Mouse (Mus musculus) CH12.LX (cell line): ENCODE data around the gene Gm20662. TPM values are rescaled to one million over a fixed set of nuclear protein-coding genes. Genes with fewer than 3 reads are reported as not detected.
"Not testable (repeated sequence)": the region's sequence is repeated elsewhere in the genome, so short reads cannot be mapped to it uniquely, and the experiment has no call there.

ENCODE experiments used
- DNase-seq: peaks from one replicate; pipeline ENCODE4 v3.0.0-alpha.2; 2013; ENCODE audit errors: extremely low read depth
- H3K27ac ChIP-seq: 2 replicates; pipeline ENCODE4 v1.5.1; 2012; ENCODE audit warnings: low read depth, mild to moderate bottlenecking, control low read depth, moderate library complexity; ENCODE audit not compliant: insufficient read depth
- H3K27me3 ChIP-seq: replicated peaks from 2 replicates; pipeline ENCODE3; 2012; ENCODE audit warnings: inconsistent platforms
- H3K36me3 ChIP-seq, 2 experiments: replicated peaks in 1 of 2; 2 replicates each; pipeline versions ENCODE3 to v1.6.1; 2012; ENCODE audit warnings: inconsistent platforms in 1 of 2, low read length in 1 of 2, mild to moderate bottlenecking in 1 of 2, mixed read lengths in 1 of 2, moderate library complexity in 1 of 2; ENCODE audit not compliant: control insufficient read depth in 1 of 2, insufficient read depth in 1 of 2
- H3K4me1 ChIP-seq, 2 experiments: 2 replicates each; pipeline ENCODE4 v1.6.1; 2012; ENCODE audit warnings: inconsistent platforms in 1 of 2, moderate library complexity in 1 of 2; ENCODE audit not compliant: insufficient read depth in 2 of 2, control insufficient read depth in 1 of 2
- H3K4me2 ChIP-seq: 2 replicates; pipeline ENCODE4 v1.6.1; 2012; ENCODE audit warnings: low read depth, mild to moderate bottlenecking, control low read depth; ENCODE audit not compliant: poor library complexity, insufficient read depth, severe bottlenecking
- H3K4me3 ChIP-seq, 3 experiments: fragments of 150-350 bp in 1 of 3; sonication (generic) in 1 of 3; replicated peaks in 1 of 3; 2 replicates each; pipeline versions ENCODE3 to v1.5.1; 2011 to 2012; ENCODE audit warnings: low read depth in 2 of 3, low read length in 2 of 3, mild to moderate bottlenecking in 2 of 3, moderate library complexity in 2 of 3, control low read depth in 1 of 3, improper control_type of control experiment in 1 of 3, inconsistent platforms in 1 of 3, mixed read lengths in 1 of 3; ENCODE audit not compliant: poor library complexity in 1 of 3
- H3K79me2 ChIP-seq: replicated peaks from 2 replicates; pipeline ENCODE4 v1.6.1; 2012; ENCODE audit warnings: mild to moderate bottlenecking, moderate library complexity; ENCODE audit not compliant: control insufficient read depth, poor library complexity, insufficient read depth, severe bottlenecking; ENCODE audit errors: extremely low read depth
- H3K9ac ChIP-seq: 2 replicates; pipeline ENCODE4 v1.6.1; 2012; ENCODE audit warnings: low read depth, mild to moderate bottlenecking, control low read depth, moderate library complexity; ENCODE audit not compliant: insufficient read depth
- H3K9me3 ChIP-seq: replicated peaks from 2 replicates; pipeline ENCODE3; 2012; ENCODE audit warnings: low read length, inconsistent platforms, mixed read lengths
- BHLHE40 ChIP-seq: IDR thresholded peaks from 2 replicates; pipeline ENCODE4 v1.6.1; 2011; ENCODE audit warnings: mild to moderate bottlenecking, low read depth, low read length, improper control_type of control experiment
- CTCF ChIP-seq, 2 experiments: IDR thresholded peaks in 1 of 2; conservative IDR thresholded peaks in 1 of 2; 2 replicates each; pipeline ENCODE4 v1.5.1; 2011 to 2012; ENCODE audit warnings: low read depth in 2 of 2, low read length in 2 of 2, improper control_type of control experiment in 1 of 2, inconsistent platforms in 1 of 2, mild to moderate bottlenecking in 1 of 2, moderate library complexity in 1 of 2
- EP300 ChIP-seq: IDR thresholded peaks from 2 replicates; pipeline ENCODE4 v1.6.1; 2011; ENCODE audit warnings: low read length, improper control_type of control experiment
- IRF4 ChIP-seq: IDR thresholded peaks from 2 replicates; pipeline ENCODE4 v1.6.1; 2014; ENCODE audit warnings: low read depth, mild to moderate bottlenecking, inconsistent platforms, low read length, improper control_type of control experiment
- KAT2A ChIP-seq: IDR thresholded peaks from 2 replicates; pipeline ENCODE4 v1.6.1; 2012; ENCODE audit warnings: low read length, improper control_type of control experiment, inconsistent platforms; ENCODE audit not compliant: insufficient replicate concordance
- MAFK ChIP-seq: IDR thresholded peaks from 2 replicates; pipeline ENCODE4 v1.6.1; 2011; ENCODE audit warnings: low read length, improper control_type of control experiment; ENCODE audit not compliant: insufficient replicate concordance
- MAX ChIP-seq: IDR thresholded peaks from 2 replicates; pipeline ENCODE4 v1.6.1; 2011; ENCODE audit warnings: low read length, improper control_type of control experiment
- MAZ ChIP-seq: IDR thresholded peaks from 2 replicates; pipeline ENCODE4 v1.6.1; 2012; ENCODE audit warnings: low read depth, mild to moderate bottlenecking, inconsistent platforms, low read length, improper control_type of control experiment, moderate library complexity
- MEF2A ChIP-seq: IDR thresholded peaks from 2 replicates; pipeline ENCODE4 v1.6.1; 2014; ENCODE audit warnings: low read depth, mild to moderate bottlenecking, inconsistent platforms, low read length, improper control_type of control experiment, borderline replicate concordance
- MXI1 ChIP-seq: IDR thresholded peaks from 2 replicates; pipeline ENCODE4 v1.6.1; 2011; ENCODE audit warnings: mild to moderate bottlenecking, low read depth, low read length, improper control_type of control experiment
- MYC ChIP-seq: IDR thresholded peaks from 2 replicates; pipeline ENCODE4 v1.6.1; 2011; ENCODE audit warnings: low read depth, mild to moderate bottlenecking, improper control_type of control experiment, low read length
- POLR2AphosphoS2 ChIP-seq: IDR thresholded peaks from 2 replicates; pipeline ENCODE4 v1.6.1; 2011; ENCODE audit warnings: low read depth, low read length, improper control_type of control experiment
- SMC3 ChIP-seq: IDR thresholded peaks from 2 replicates; pipeline ENCODE4 v1.6.1; 2011; ENCODE audit warnings: low read depth, low read length, improper control_type of control experiment
- UBTF ChIP-seq: IDR thresholded peaks from 2 replicates; pipeline ENCODE4 v1.6.1; 2012; ENCODE audit warnings: low read depth, mild to moderate bottlenecking, inconsistent platforms, low read length, improper control_type of control experiment, moderate library complexity
- ZC3H11A ChIP-seq: IDR thresholded peaks from 2 replicates; pipeline ENCODE4 v1.6.1; 2012; ENCODE audit warnings: low read depth, mild to moderate bottlenecking, inconsistent platforms, low read length, improper control_type of control experiment
- ZMIZ1 ChIP-seq: IDR thresholded peaks from 2 replicates; pipeline ENCODE4 v1.6.1; 2012; ENCODE audit warnings: low read depth, mild to moderate bottlenecking, inconsistent platforms, low read length, improper control_type of control experiment
- ZNF384 ChIP-seq: IDR thresholded peaks from 2 replicates; pipeline ENCODE4 v1.6.1; 2012; ENCODE audit warnings: low read depth, low read length, improper control_type of control experiment, inconsistent platforms
- dilution Hi-C: fragments of 300-500 bp; cut with MboI; formaldehyde crosslinking; loops from 2 replicates; pipeline ENCODE4 v1.14.3; 2020; ENCODE audit warnings: low sequenced_read_pairs; ENCODE audit not compliant: extremely low pct_unique_long_range_greater_than_20kb, extremely low pct_ligation_motif_present
- in situ Hi-C: fragments of 300-500 bp; cut with MboI; formaldehyde crosslinking; loops from 3 replicates; pipeline ENCODE4 v1.14.3; 2019; ENCODE audit warnings: low sequenced_read_pairs, low pct_ligation_motif_present, low pct_unique_long_range_greater_than_20kb, mixed read lengths
- polyA plus RNA-seq: library from polyadenylated mRNA; unstranded; fragments of >175 nt; gene quantifications from 2 replicates; pipeline ENCODE4 v1.2.1, GENCODE M21; 2012; ENCODE audit warnings: low read depth; ENCODE audit not compliant: insufficient read length
- total RNA-seq, 2 experiments: library from RNA; depleted of rRNA; stranded (reverse); fragments of 300-350 nt in 1 of 2; fragments of >200 nt in 1 of 2; gene quantifications; 2 replicates each; pipeline ENCODE4 v1.2.3; 2012 to 2014

The Gm20662 gene
- total and polyA plus RNA-seq, 3 experiments, result 0.31 to 1.2 TPM; not detected in 1

GRCm38 (mm10) chr9:108010385-108010784 is 14.2 kb downstream of the Gm20662 start:
- DNase-seq, result peak; percentile 37
- H3K36me3 ChIP-seq, result peaks cover 6 to 37% of the 10 kb centered on the region in 2 experiments
- H3K4me1 ChIP-seq, result peaks cover 4 to 29% of the 10 kb centered on the region in 2 experiments; a peak in 3 of 4 replicates
- TF ChIP-seq ZNF384, result no peak
- no peak for TF ChIP-seq UBTF
- peak; percentile 34; the same call in 1 of the 2 replicates for TF ChIP-seq EP300
- no peak for TF ChIP-seq ZMIZ1
- no peak for TF ChIP-seq CTCF (conservative IDR thresholded peaks at IDR 0.05 in 1 of 2, IDR thresholded peaks at IDR 0.05 in 1 of 2; ENCODE audit: low read depth in 2 of 2, low read length in 2 of 2)
- no peak for TF ChIP-seq MAZ
- TF ChIP-seq ZC3H11A, result no peak
- peak; percentile 78 for TF ChIP-seq MXI1
- 0 out of 2 replicates have a peak, but pooled peaks have one; percentile 15 for TF ChIP-seq MYC
- TF ChIP-seq POLR2AphosphoS2, result no peak
- no peak for TF ChIP-seq SMC3
- TF ChIP-seq MEF2A, result no peak
- 0 out of 2 replicates have a peak, but pooled peaks have one; percentile 39 for TF ChIP-seq BHLHE40
- TF ChIP-seq MAFK, result peak; percentile 46; the same call in 1 of the 2 replicates
- TF ChIP-seq IRF4, result peak; percentile 57
- TF ChIP-seq MAX, result peak; percentile 39; the same call in 1 of the 2 replicates
- no peak for TF ChIP-seq KAT2A
- H3K79me2 ChIP-seq, result peaks cover 44% of the 10 kb centered on the region
- no peaks in the 10 kb centered on the region for H3K27me3 ChIP-seq
- H3K4me3 ChIP-seq, result peak overlapping the region in 1 of 3 experiments; percentile 14
- dilution Hi-C loops, result no loop called here
- in situ Hi-C loops, result no loop called here
- H3K4me2 ChIP-seq, result no peak overlapping the region
- no peaks in the 10 kb centered on the region for H3K9me3 ChIP-seq
- H3K9ac ChIP-seq, result no peak overlapping the region; the same call in 1 of the 2 replicates
- no peak overlapping the region for H3K27ac ChIP-seq

GRCm38 (mm10) chr9:108013577-108013976 is 17.4 kb downstream of the Gm20662 start:
- H3K27ac ChIP-seq, H3K4me3 ChIP-seq, H3K9me3 ChIP-seq, H3K4me2 ChIP-seq, H3K27me3 ChIP-seq, H3K9ac ChIP-seq, dilution Hi-C loops, in situ Hi-C loops, DNase-seq: not testable (repeated sequence)
- Histone ChIP-seq H3K36me3 (peaks cover 8 to 46% of the 10 kb centered on the region in 2 experiments), H3K79me2 (peaks cover 19% of the 10 kb centered on the region), H3K4me1 (peaks cover 4 to 20% of the 10 kb centered on the region in 2 experiments; a peak in 3 of 4 replicates)
- TF ChIP-seq SMC3, result peak; percentile 14; the same call in 1 of the 2 replicates
- TF ChIP-seq CTCF (conservative IDR thresholded peaks at IDR 0.05 in 1 of 2, IDR thresholded peaks at IDR 0.05 in 1 of 2; ENCODE audit: low read depth in 2 of 2, low read length in 2 of 2), result peak in 1 of 2 experiments; percentile 38; a peak in 2 of 4 replicates
